Mouse (Mus musculus) neural tube, embryonic 12.5 days (tissue): ENCODE measurements at regions not wholly inside any gene's neighbourhood (a gene's known extent, or its start where the extent isn't known, plus 50 kb on each side); places are given as distances from the start of the nearest gene placed in this dataset.

Source experiments
- ATAC-seq: fragments of 200-750 bp; cut with Nextera tagmentation; 2 replicates; pipeline ENCODE4 v1.8.0; 2017; ENCODE audit warnings: low read depth, mild to moderate bottlenecking, moderate TSS enrichment, moderate library complexity; ENCODE audit not compliant: low FRiP score
- H3K27ac ChIP-seq: fragments of 300-500 bp; sonication (generic); 2 replicates; pipeline ENCODE4 v1.5.1; 2016
- H3K27me3 ChIP-seq: fragments of 300-500 bp; sonication (generic); replicated peaks from 2 replicates; pipeline ENCODE4 v1.6.1; 2016; ENCODE audit warnings: mild to moderate bottlenecking
- H3K36me3 ChIP-seq: fragments of 300-500 bp; sonication (generic); 2 replicates; pipeline ENCODE4 v1.6.1; 2016; ENCODE audit warnings: mild to moderate bottlenecking
- H3K4me1 ChIP-seq: fragments of 300-500 bp; sonication (generic); 2 replicates; pipeline ENCODE4 v1.6.1; 2016
- H3K4me2 ChIP-seq: fragments of 300-500 bp; sonication (generic); replicated peaks from 2 replicates; pipeline ENCODE4 v1.6.1; 2016; ENCODE audit warnings: mild to moderate bottlenecking
- H3K4me3 ChIP-seq: fragments of 300-500 bp; sonication (generic); 2 replicates; pipeline ENCODE4 v1.5.1; 2016
- H3K9ac ChIP-seq: fragments of 300-500 bp; sonication (generic); 2 replicates; pipeline ENCODE4 v1.6.1; 2016; ENCODE audit warnings: mild to moderate bottlenecking
- H3K9me3 ChIP-seq: fragments of 300-500 bp; sonication (generic); 2 replicates; pipeline ENCODE4 v1.6.1; 2016; ENCODE audit warnings: mild to moderate bottlenecking

- no peak overlapping the region for H3K27ac ChIP-seq
- no peak overlapping the region for H3K4me2 ChIP-seq
- no peaks in the 10 kb centered on the region for H3K27me3 ChIP-seq
- no peaks in the 10 kb centered on the region for H3K36me3 ChIP-seq
- no peaks in the 10 kb centered on the region for H3K4me1 ChIP-seq
- H3K4me3 ChIP-seq, result no peak overlapping the region
- H3K9ac ChIP-seq, result no peak overlapping the region
- ATAC-seq, result no peak
- no peaks in the 10 kb centered on the region for H3K9me3 ChIP-seq
Measured at GRCm38 (mm10) chr17:54154536-54154935, 144.3 kb downstream of the Slc5a7 start.
